Mouse (Mus musculus) thymus, postnatal 36 days (tissue): Measurements from ENCODE around the gene Tdrd6.

Experiments used
- DNase-seq, 2 experiments: peaks; one replicate each; pipeline ENCODE4 v3.0.0; 2022; ENCODE audit warnings: mixed read lengths in 2 of 2

The Tdrd6 gene

GRCm38 (mm10) chr17:43611586-43611985, 18.5 kb downstream of the Tdrd6 start:
- DNase-seq = peak; percentile 24 to 34

- peak; percentile 57 to 63 for DNase-seq
Measured at GRCm38 (mm10) chr17:43606704-43607103, 23.4 kb downstream of the Tdrd6 start.

GRCm38 (mm10) chr17:43598706-43599105, 31.4 kb downstream of the Tdrd6 start:
- no peak for DNase-seq

DNA sequence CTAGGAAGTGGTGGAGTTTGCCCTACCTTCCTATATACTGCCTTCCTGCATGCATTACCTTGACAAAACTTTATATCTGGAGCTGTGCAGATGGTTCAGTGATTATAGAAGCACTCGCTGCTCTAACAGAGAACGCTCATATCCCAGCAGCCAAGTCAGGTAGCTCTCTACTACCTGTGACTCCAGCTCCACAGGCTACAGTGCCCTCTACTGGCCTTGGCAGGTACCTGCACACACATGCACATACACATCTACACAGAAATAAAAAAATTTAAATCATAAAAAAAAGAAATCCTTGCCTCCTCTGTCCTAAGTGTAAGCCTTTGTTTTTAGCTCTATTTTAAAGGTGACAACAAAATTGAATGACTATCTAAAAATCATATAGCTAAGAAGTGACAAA, 32.4 kb downstream of the Tdrd6 start:
- no peak for DNase-seq

GRCm38 (mm10) chr17:43592296-43593291, 37.5 kb downstream of the Tdrd6 start:
- no peak for DNase-seq

DNA sequence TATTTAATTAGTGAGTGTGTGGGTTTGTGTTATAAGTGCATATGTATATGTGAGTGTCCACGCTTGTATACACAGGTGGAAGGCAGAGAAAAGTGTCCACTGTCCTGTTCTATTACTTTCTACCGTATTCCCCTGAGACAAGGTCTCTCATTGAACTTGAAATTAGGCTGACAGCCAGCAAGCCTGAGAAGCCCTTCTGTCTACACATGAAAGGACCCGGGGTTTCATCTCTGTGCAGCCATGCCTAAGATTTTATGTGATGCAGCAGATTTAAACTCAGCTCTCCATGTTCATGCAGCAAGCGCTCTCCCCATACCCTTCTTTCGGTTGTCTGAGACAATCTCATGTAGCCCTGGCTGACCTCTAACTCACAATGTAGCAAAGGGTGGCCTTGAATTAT, 39.6 kb downstream of the Tdrd6 start:
- no peak for DNase-seq

GRCm38 (mm10) chr17:43589750-43590149, 40.3 kb downstream of the Tdrd6 start:
- no peak for DNase-seq

GRCm38 (mm10) chr17:43587278-43587677, 42.8 kb downstream of the Tdrd6 start:
- no peak for DNase-seq

- DNase-seq = no peak
Measured at GRCm38 (mm10) chr17:43584771-43585170, 45.3 kb downstream of the Tdrd6 start.

- no peak for DNase-seq
Measured at GRCm38 (mm10) chr17:43581012-43581467, 49.1 kb downstream of the Tdrd6 start.

DNA sequence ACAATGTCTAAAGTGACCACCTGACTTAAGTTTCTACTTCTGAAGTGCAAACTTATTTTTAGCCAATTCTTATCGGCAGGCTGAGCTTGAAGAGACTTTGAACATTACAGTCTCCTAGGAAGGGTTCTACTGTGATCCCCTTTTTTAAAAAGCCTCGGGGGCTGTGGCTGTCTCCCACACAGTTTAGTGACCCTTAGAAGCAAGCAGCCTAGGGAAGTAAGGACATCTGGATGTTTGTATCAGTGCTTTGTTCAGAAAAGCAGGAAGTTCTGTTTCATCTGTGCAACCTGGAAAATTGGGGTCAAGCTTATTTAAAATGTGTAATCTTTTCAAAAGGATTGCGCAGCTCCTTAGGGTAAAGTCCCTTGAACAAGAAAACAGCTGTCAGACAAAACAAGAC, 49.6 kb downstream of the Tdrd6 start:
- no peak for DNase-seq

DNA sequence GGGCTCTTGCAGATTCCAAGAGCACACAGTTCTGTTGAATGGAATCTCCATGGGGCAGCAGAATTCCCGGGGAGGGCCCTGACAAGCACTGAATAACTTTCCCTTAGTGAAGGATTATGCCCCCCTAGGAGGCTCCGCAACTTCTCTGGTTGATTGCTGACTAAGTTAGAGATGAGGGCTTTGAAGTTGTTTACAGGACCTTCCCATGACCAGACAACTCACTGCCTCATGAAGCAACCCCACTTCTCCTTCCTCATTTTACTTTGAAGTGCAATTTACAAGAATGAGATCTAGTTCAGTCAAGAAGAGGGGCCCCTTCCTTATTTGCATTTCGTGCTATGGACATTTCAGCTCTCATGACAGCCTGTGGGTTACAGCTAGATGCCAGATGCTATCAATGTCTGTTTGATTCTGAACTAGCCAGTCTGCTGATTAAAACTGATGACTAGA, 56.5 kb downstream of the Tdrd6 start:
- no peak for DNase-seq

- no peak for DNase-seq
Measured at GRCm38 (mm10) chr17:43569287-43569686, 60.8 kb downstream of the Tdrd6 start.

DNA sequence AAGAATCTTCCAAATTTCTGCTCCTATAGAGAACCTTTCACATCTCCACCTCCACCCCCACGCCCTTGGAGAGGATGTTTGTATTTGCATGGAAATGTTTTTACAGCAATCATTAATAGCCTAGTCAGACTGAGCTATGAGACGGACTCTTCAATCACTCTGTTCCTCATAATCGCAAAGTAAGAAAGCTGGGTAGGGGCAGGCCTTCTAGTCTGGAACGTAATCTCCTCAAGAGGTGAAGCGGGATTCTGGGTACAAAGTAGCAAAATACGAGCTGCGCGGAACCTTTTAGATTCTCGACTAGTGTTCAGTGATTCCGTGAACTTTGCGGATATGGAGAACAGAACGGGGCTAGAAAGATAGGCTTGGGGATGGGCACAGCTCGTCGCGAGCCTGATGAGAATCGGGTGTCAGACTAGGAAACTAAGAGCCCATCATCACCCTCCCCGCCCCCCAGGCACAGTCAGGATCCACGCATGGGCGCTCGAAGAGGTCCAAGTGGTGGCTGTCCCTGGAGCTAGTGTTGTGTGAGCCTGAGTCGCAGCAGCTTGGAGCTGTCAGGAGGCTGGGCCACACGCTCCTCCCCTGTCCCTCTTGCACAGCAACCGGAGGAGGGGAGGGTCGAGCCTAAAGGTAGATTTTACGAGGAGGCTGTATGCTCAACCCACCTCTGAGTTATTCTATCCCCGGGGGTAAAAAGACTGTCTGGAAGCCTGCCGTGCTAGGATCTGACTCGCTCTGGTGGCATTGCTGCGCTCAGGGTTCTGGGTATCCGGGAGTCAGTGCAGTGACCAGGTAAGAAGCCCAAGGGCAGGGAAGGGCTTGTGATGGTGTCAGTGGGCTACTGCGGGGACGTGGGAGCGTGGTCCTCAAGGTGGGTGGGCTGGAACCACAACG, 61.9 kb downstream of the Tdrd6 start, which contains the start of gene Pla2g7:
Pla2g7 (plus strand) TSS at position 107 of the 897 bp plus-strand sequence.
- no peak for DNase-seq

DNA sequence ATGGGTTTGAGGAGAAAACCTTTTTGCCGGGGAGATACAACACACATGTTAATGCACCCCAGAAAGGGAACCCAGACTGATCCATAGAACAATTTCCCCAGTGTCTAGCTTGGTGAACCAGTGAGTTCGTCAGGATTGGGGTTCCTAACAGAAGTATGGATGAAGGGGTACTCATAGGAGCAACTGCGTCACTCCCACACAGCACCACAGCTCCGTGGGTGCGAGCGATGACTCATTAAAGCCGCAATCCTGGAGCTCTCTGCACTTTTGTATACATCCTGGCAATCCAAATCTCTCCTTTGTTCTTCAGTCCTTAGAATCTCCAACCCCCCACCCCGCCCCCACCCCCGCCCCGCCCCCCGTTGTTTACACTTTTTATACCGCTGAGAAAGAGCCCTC, 62.5 kb downstream of the Tdrd6 start:
- DNase-seq = no peak
